Mouse (Mus musculus): ENCODE data around the gene Cybrd1.

- TF ChIP-seq POLR2A (IDR thresholded peaks at IDR 0.05; ENCODE audit: borderline replicate concordance, extremely low read depth, insufficient read depth, insufficient read length, poor library complexity, severe bottlenecking) (no peak), CTCF (IDR thresholded peaks at IDR 0.05; ENCODE audit: borderline replicate concordance, extremely low read depth, insufficient read depth, insufficient read length) (no peak)
These were observed 62.0 kb downstream of the Cybrd1 start for GRCm38 (mm10) chr2:71179716-71180115.

All from brain, embryonic 14.5 days (tissue).